Mouse (Mus musculus): ENCODE measurements around the gene Tfip11.

DNA sequence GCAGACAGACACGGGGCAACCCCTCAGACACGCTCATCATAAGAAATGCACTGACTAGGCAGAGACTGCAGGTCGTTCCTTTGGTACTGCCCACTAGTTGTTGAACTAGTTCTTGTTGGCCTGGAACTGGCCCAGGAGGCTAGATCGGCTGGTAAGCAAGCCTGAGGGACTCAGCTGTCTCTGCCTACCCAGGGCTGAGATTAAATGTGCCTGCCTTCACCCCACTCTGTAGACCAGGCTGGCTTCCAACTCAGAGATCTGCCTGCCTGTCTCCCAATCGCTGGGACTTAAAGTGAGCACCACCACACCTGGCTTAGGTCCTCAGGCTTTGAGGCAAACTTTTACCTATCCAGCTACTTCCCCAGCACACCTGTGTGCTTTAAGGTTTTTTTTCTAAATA lies 5.8 kb upstream of the Tfip11 start:
- no peak for TF ChIP-seq POLR2A (IDR thresholded peaks at IDR 0.05; ENCODE audit: insufficient read depth, low read length)
- no peak for TF ChIP-seq CTCF (IDR thresholded peaks at IDR 0.05; ENCODE audit: low read depth, low read length)
